Mouse (Mus musculus) thymus, adult 2 months (tissue): ENCODE results near the gene Prkcb.

Source experiments
- CTCF ChIP-seq: fragments of 200-500 bp; IDR thresholded peaks from 2 replicates; pipeline ENCODE4 v1.5.1; 2012; ENCODE audit warnings: mild to moderate bottlenecking, control low read depth, low read length, moderate library complexity, borderline replicate concordance; ENCODE audit not compliant: control insufficient read depth, poor library complexity, insufficient read depth; ENCODE audit errors: extremely low read depth
- POLR2A ChIP-seq: fragments of 200-500 bp; IDR thresholded peaks from 2 replicates; pipeline ENCODE4 v1.6.1; 2012; ENCODE audit warnings: mild to moderate bottlenecking, low read length, control low read depth, moderate library complexity; ENCODE audit not compliant: control insufficient read depth, poor library complexity, insufficient read depth; ENCODE audit errors: extremely low read depth

DNA sequence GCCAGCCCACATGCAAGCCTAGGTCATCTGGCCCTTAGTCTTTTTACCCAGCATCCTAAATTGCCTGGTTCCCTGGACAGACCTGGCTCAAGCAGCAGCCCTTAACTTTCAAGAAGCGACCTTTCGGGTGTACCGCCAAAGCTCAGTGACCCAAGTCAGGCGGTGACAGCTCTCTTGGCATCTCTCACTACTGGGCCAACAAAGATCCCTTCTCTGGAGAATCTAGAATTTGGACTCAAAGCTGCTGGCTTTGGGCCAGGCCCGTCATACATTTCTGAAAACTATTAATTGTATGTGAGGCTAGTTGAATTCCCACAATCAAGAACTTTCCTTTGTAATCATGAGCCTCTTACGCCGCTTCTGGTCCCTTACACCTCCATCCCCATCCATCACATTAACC is 147.0 kb downstream of the Prkcb start:
- TF ChIP-seq CTCF (no peak), POLR2A (no peak)
